Mouse (Mus musculus): ENCODE results near the gene Itga6. TPM values are rescaled to one million over a fixed set of nuclear protein-coding genes. Genes with fewer than 3 reads are reported as not detected.

The Itga6 gene
- total and polyA plus RNA-seq, 3 experiments: 31.8 to 65.8 (median 45.3) TPM

- 44% methylated on average over 11 of the region's 11 CpGs for WGBS
- intact Hi-C loops (cut with DNase I): no loop called here
- Histone ChIP-seq H3K9ac (ENCODE audit: low read depth, low read length) (no peak overlapping the region), H3K36me3 (ENCODE audit: control insufficient read depth, insufficient read depth, low read length) (no peaks in the 10 kb centered on the region), H3K27me3 (ENCODE audit: control insufficient read depth, insufficient read depth, low read length) (no peaks in the 10 kb centered on the region), H3K4me1 (ENCODE audit: control insufficient read depth, insufficient read depth, low read length) (no peaks in the 10 kb centered on the region), H3K4me3 (no peak overlapping the region), H3K27ac (no peak overlapping the region), H3K79me2 (replicated peaks; ENCODE audit: control insufficient read depth, insufficient read depth, low read length) (no peaks in the 10 kb centered on the region)
- TF ChIP-seq POLR2A (IDR thresholded peaks at IDR 0.05; ENCODE audit: insufficient read depth, low read depth, low read length): no peak
- no peak for TF ChIP-seq CTCF (IDR thresholded peaks at IDR 0.05)
- no peak for TF ChIP-seq EP300 (IDR thresholded peaks at IDR 0.05; ENCODE audit: insufficient read depth, low read depth, low read length)
- DNase-seq: peak in 1 of 2 experiments; percentile 46
Observed at GRCm38 (mm10) chr2:71744861-71745507, 432 bp upstream of the Itga6 start.

GRCm38 (mm10) chr2:71748451-71748850 is 3.0 kb downstream of the Itga6 start:
- H3K4me3 ChIP-seq: no peak overlapping the region
- H3K79me2 ChIP-seq (replicated peaks; ENCODE audit: control insufficient read depth, insufficient read depth, low read length): no peaks in the 10 kb centered on the region
- TF ChIP-seq POLR2A (IDR thresholded peaks at IDR 0.05; ENCODE audit: insufficient read depth, low read depth, low read length) (no peak), CTCF (IDR thresholded peaks at IDR 0.05) (no peak), EP300 (IDR thresholded peaks at IDR 0.05; ENCODE audit: insufficient read depth, low read depth, low read length) (no peak)
- no peak overlapping the region for H3K27ac ChIP-seq
- no peaks in the 10 kb centered on the region for H3K36me3 ChIP-seq (ENCODE audit: control insufficient read depth, insufficient read depth, low read length)
- no peak overlapping the region for H3K9ac ChIP-seq (ENCODE audit: low read depth, low read length)
- 87% methylated on average over 5 of the region's 5 CpGs for WGBS
- DNase-seq: no peak
- H3K4me1 ChIP-seq (ENCODE audit: control insufficient read depth, insufficient read depth, low read length): peaks cover 10% of the 10 kb centered on the region
- intact Hi-C loops (cut with DNase I): no loop called here
- H3K27me3 ChIP-seq (ENCODE audit: control insufficient read depth, insufficient read depth, low read length): no peaks in the 10 kb centered on the region

GRCm38 (mm10) chr2:71749367-71750086 is 4.1 kb downstream of the Itga6 start:
- TF ChIP-seq POLR2A (IDR thresholded peaks at IDR 0.05; ENCODE audit: insufficient read depth, low read depth, low read length) (no peak), EP300 (IDR thresholded peaks at IDR 0.05; ENCODE audit: insufficient read depth, low read depth, low read length) (no peak), CTCF (IDR thresholded peaks at IDR 0.05) (no peak)
- intact Hi-C loops (cut with DNase I): no loop called here
- Histone ChIP-seq H3K9ac (ENCODE audit: low read depth, low read length) (no peak overlapping the region), H3K27ac (no peak overlapping the region), H3K79me2 (replicated peaks; ENCODE audit: control insufficient read depth, insufficient read depth, low read length) (no peaks in the 10 kb centered on the region), H3K27me3 (ENCODE audit: control insufficient read depth, insufficient read depth, low read length) (no peaks in the 10 kb centered on the region), H3K36me3 (ENCODE audit: control insufficient read depth, insufficient read depth, low read length) (no peaks in the 10 kb centered on the region), H3K4me3 (no peak overlapping the region), H3K4me1 (ENCODE audit: control insufficient read depth, insufficient read depth, low read length) (peaks cover 12% of the 10 kb centered on the region)
- 84% methylated on average over 13 of the region's 13 CpGs for WGBS
- DNase-seq: no peak

GRCm38 (mm10) chr2:71750087-71750453 is 4.7 kb downstream of the Itga6 start:
- 71% methylated on average over 10 of the region's 10 CpGs for WGBS
- no peaks in the 10 kb centered on the region for H3K36me3 ChIP-seq (ENCODE audit: control insufficient read depth, insufficient read depth, low read length)
- H3K4me1 ChIP-seq (ENCODE audit: control insufficient read depth, insufficient read depth, low read length): peaks cover 12% of the 10 kb centered on the region
- TF ChIP-seq CTCF (IDR thresholded peaks at IDR 0.05) (no peak), EP300 (IDR thresholded peaks at IDR 0.05; ENCODE audit: insufficient read depth, low read depth, low read length) (no peak), POLR2A (IDR thresholded peaks at IDR 0.05; ENCODE audit: insufficient read depth, low read depth, low read length) (no peak)
- H3K79me2 ChIP-seq (replicated peaks; ENCODE audit: control insufficient read depth, insufficient read depth, low read length): no peaks in the 10 kb centered on the region
- no peaks in the 10 kb centered on the region for H3K27me3 ChIP-seq (ENCODE audit: control insufficient read depth, insufficient read depth, low read length)
- intact Hi-C loops (cut with DNase I): no loop called here
- H3K27ac ChIP-seq: no peak overlapping the region
- no peak for DNase-seq
- no peak overlapping the region for H3K4me3 ChIP-seq
- H3K9ac ChIP-seq (ENCODE audit: low read depth, low read length): no peak overlapping the region

GRCm38 (mm10) chr2:71751336-71751735 is 5.9 kb downstream of the Itga6 start:
- H3K79me2 ChIP-seq (replicated peaks; ENCODE audit: control insufficient read depth, insufficient read depth, low read length): no peaks in the 10 kb centered on the region
- no peaks in the 10 kb centered on the region for H3K27me3 ChIP-seq (ENCODE audit: control insufficient read depth, insufficient read depth, low read length)
- H3K27ac ChIP-seq: peak overlapping the region; percentile 71
- peaks cover 19% of the 10 kb centered on the region for H3K4me1 ChIP-seq (ENCODE audit: control insufficient read depth, insufficient read depth, low read length)
- no peak for DNase-seq
- no peak for TF ChIP-seq CTCF (IDR thresholded peaks at IDR 0.05)
- TF ChIP-seq EP300 (IDR thresholded peaks at IDR 0.05; ENCODE audit: insufficient read depth, low read depth, low read length): no peak
- no peak for TF ChIP-seq POLR2A (IDR thresholded peaks at IDR 0.05; ENCODE audit: insufficient read depth, low read depth, low read length)
- H3K36me3 ChIP-seq (ENCODE audit: control insufficient read depth, insufficient read depth, low read length): peaks cover 4% of the 10 kb centered on the region
- 67% methylated on average over 8 of the region's 8 CpGs for WGBS
- no peak overlapping the region for H3K9ac ChIP-seq (ENCODE audit: low read depth, low read length)
- no peak overlapping the region for H3K4me3 ChIP-seq
- intact Hi-C loops (cut with DNase I): loop anchor here (1.0 kb wide), 2 partner anchors 40 to 78 kb away; no protein-coding TSS in a partner anchor

- WGBS: 43% methylated on average over 2 of the region's 2 CpGs
- H3K27me3 ChIP-seq (ENCODE audit: control insufficient read depth, insufficient read depth, low read length): no peaks in the 10 kb centered on the region
- no peaks in the 10 kb centered on the region for H3K79me2 ChIP-seq (replicated peaks; ENCODE audit: control insufficient read depth, insufficient read depth, low read length)
- H3K4me1 ChIP-seq (ENCODE audit: control insufficient read depth, insufficient read depth, low read length): peaks cover 19% of the 10 kb centered on the region
- intact Hi-C loops (cut with DNase I): loop anchor here (1.0 kb wide), 2 partner anchors 41 to 79 kb away; no protein-coding TSS in a partner anchor
- DNase-seq: no peak
- H3K4me3 ChIP-seq: no peak overlapping the region
- 0 out of 2 replicates have a peak, but pooled peaks have one; percentile 21 for TF ChIP-seq POLR2A (IDR thresholded peaks at IDR 0.05; ENCODE audit: insufficient read depth, low read depth, low read length)
- TF ChIP-seq CTCF (IDR thresholded peaks at IDR 0.05): no peak
- no peak for TF ChIP-seq EP300 (IDR thresholded peaks at IDR 0.05; ENCODE audit: insufficient read depth, low read depth, low read length)
- H3K36me3 ChIP-seq (ENCODE audit: control insufficient read depth, insufficient read depth, low read length): peaks cover 4% of the 10 kb centered on the region
- H3K9ac ChIP-seq (ENCODE audit: low read depth, low read length): no peak overlapping the region
- H3K27ac ChIP-seq: peak overlapping the region; percentile 71
Observed at GRCm38 (mm10) chr2:71751863-71752262, 6.4 kb downstream of the Itga6 start.

All from heart, adult 2 months (tissue).